Mouse (Mus musculus): Measurements from ENCODE around the gene Itga4.

The Itga4 gene

DNA sequence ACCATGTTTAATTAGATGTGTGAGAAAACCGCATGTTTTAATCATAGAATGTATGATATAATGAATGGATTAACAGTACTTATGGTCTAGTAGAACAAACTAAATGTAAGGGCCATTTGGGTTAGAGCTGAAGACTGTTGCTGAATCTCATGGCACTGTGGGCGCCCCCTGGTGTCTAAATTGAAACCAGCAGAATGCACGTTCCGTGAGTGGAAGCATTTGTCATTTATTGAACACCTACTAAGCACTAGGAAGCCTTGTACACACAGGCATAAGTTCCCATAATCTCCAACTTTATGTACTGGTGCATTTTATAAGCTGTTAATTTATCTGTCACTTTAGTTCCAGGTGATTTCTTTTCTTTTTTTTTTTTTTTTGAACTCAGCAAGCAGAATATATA, 10.4 kb downstream of the Itga4 start:
- in situ Hi-C loops (cut with MseI, MboI): loop anchor here (25.0 kb wide), 2 partner anchors 303 to 1228 kb away; no protein-coding TSS in a partner anchor

DNA sequence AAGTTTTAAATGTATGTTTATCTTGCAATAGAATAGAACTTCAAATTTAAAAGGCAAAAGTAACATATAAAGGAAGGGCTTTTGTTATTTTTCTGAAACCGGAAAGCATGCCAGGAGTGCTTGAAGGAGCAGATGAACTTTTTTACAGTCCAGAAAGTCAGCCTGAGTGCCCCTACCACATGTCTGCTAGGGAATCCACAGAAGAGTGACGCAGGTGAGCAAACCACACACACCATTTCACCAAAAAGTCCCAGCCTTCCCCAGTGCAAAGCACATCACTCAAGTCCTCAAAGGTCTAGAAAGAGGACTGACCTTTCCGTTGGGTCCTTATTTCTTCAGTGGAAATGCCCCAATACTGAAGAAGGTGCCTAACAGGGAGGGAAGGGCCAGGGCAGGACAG, 11.3 kb downstream of the Itga4 start:
- in situ Hi-C loops (cut with MseI, MboI): loop anchor here (25.0 kb wide), 2 partner anchors 304 to 1229 kb away; no protein-coding TSS in a partner anchor

DNA sequence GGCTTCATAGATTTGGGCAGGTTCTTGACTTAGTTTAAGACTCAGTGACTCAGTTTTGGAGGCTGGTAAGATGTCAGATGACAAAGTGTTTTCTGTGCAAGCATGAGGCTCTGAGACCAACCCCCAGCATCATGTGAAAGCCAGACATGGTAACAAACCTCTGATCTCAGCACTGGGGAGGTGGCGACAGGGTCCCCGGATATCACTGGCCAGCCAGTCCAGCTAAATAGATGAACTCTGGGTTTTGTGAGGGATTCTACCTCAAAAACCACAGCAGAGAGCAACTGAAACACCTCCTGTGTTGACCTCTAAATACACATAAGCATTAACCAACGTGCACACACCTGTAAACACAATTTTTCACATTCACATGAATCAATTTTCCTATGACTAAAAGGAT, 12.0 kb downstream of the Itga4 start:
- in situ Hi-C loops (cut with MseI, MboI): loop anchor here (25.0 kb wide), 2 partner anchors 305 to 1230 kb away; no protein-coding TSS in a partner anchor

DNA sequence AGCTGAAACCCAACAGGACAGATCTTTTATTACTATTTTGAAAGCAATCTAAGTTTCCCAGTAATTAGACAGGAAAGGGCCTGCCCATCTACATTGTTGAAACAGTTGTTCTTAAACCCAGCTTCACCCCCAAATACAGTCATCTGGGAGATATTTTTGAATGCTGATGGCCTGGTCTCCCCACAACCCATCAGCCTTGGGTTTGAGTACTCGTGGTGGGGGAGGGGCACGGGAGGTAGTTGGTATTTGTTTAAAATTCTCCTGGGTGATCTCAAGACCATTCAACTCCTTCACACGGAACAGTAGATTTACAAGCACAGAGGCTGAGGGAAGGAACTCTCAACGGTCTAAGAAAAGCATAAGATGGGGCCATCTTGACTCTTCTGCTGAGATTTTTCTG, 13.6 kb downstream of the Itga4 start:
- in situ Hi-C loops (cut with MseI, MboI): loop anchor here (25.0 kb wide), 2 partner anchors 307 to 1232 kb away; no protein-coding TSS in a partner anchor

DNA sequence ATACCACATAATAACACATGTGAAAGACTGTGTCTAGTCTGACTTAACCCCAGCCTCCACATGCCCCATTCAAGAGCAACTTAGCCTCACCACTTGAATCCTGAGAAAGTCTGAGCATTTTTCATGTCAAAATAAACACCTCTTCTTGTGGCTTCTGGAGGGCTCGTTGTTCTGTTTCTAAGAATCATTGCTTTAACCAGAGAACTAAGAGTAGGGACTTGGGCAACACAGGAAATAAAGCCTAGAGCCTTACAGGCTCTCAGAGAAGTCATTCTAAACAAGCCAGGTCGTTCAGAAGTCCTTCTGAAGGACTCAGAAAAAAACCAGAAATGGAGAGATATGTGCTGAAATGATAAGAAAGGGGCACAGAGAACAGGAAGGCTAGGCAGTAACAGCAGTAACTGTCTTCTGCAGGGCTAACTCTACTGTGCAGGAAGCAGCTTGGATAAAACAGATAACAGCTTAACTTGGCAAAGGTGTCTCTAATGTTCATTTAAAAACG, 14.9 kb downstream of the Itga4 start:
- in situ Hi-C loops (cut with MseI, MboI): loop anchor here (25.0 kb wide), 2 partner anchors 308 to 1233 kb away; no protein-coding TSS in a partner anchor

DNA sequence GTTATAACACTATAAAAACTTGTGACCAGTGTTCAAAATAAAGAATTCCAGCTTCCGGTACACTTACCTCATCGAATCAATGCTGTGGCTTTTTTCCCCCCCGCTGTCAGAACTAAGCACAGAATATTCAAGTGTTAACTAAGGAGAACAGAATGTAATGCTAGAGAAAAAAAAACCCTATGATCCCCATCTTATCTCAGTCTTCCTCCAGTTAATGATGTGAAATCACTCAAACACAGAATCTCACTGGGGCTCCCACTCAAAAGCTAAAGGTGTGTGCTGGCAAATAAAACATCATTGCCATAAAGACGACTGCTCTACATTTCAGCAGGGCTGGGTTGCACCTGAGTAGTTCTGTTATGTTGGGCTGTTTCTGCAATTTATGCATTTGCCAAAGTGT, 16.6 kb downstream of the Itga4 start:
- in situ Hi-C loops (cut with MseI, MboI): loop anchor here (25.0 kb wide), 2 partner anchors 310 to 1235 kb away; no protein-coding TSS in a partner anchor

DNA sequence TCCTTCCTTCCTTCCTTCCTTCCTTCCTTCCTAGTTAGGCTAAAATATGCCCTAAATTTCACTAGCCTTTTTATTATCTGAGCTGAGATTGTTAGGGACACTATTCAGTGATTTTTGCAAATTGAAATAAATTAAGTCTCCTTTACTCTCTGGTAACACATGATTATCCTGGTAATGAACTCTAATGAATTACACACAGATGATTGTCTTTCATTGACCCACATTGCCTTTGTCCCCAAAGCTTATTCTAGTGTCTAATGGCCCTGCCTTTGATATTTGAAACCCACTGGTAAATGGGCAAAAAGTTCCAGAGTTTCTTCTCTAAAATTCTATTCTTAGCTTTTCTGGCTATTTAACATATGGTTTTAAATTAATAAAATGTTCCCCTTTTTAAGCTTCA, 23.4 kb downstream of the Itga4 start:
- in situ Hi-C loops (cut with MseI, MboI): no loop called here

DNA sequence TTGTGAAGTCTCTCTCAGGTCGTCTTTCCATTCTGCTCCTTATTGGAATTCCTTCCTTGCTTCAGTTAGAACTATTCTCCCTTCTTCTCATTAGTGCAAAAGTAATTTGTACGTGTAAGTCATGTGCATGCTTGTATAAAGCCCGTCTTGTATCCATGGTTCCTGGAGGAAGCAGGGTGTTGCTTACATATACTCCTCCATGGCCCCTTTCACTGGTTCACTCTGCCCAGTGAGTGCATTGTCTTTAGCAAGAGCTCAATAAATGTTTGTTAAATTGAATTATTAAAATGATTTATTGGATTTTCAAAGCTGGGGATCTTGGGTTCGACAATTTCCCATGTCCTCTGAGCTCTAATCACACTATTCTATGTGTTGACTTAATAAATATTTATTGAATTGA, 29.0 kb downstream of the Itga4 start:
- in situ Hi-C loops (cut with MseI, MboI): no loop called here

DNA sequence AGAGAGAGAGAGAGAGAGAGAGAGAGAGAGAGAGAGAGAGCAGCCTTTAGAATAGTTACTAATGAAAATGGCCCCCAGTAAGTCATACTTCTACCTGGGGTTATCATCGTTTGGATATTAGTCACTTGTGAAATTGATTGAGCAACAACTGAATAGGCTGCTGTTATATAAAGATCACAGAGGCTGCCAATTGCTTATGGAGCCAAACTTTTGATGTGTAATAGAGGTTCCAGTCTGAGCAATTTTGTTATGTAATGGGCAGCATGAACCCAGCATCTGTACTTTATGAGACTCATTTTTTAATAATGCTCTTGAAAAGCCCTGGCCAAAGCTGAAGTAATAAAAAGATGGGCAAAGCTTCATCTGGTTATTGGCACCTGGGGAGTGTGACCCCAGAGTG, 34.9 kb downstream of the Itga4 start:
- in situ Hi-C loops (cut with MseI, MboI): no loop called here

DNA sequence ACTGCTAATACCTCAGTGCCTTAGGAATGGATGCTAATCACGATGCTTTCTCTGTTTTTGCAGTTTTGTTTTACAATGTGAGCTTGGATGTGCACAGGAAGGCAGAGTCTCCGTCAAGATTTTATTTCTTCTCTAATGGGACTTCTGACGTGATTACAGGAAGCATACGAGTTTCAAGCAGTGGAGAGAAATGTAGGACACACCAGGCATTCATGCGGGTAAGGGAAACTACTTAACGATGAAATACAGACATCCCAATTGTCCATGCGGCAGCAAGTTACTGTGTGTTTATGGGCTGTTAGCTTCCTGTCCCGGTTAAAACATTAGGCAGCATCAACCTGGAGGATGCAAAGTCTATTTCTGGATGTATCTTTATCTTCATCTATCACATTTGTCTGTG, 36.7 kb downstream of the Itga4 start:
- in situ Hi-C loops (cut with MseI, MboI): no loop called here

DNA sequence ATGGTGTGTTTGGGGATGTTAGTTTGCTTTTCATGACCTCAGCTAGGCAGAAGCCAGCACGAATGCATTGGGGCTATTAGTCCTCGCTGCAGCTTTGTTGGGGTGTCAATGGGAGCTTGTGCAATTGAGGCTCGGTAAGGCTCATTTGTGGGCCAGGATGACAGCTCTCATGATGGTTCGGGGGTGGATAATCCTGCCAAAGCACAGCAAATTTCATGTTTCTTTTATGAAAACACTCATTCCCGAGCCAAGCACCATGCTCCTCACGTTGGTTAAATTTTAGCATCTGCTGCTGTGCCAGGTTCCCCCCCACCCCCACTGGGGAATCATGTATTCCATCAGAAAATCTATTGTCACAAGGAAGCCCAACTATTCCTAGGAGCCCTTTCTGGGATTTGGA, 37.2 kb downstream of the Itga4 start:
- in situ Hi-C loops (cut with MseI, MboI): no loop called here

DNA sequence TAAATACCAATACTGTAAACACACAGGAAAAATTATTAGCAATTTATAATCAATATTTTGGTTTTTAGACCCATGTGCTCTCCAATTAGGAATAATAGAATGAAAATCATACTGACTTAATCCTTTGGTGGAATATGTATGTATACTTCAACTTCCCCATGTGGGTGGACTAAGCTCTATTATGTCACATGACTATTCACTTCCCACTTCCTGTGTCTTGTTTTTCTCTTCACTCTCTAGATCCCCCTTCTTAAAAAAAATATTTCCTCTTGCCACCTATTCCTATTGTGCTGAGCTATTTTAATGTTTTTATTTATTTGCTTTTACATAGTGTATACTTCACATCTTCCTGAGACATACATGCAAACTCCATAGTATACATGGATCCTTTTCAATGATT, 47.2 kb downstream of the Itga4 start:
- in situ Hi-C loops (cut with MseI, MboI): no loop called here

DNA sequence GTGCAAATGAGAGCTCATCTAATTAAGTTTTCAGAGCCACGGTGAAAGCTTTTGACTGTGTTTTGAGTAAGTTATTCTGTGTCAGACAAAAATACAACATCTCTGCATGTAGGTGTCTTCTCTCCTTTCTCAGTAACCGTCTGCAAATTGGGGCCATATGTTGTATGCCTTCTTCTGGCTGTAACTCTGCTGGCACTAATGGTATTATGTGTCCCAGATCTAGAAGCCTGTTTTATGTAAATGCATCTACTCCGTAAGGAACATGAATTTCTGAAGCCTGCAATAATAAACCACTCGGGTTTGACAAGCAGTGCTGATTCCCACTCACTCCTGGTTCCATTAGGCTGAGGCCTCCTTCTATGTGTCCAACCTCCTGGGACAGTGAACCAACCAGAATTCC, 52.3 kb downstream of the Itga4 start:
- in situ Hi-C loops (cut with MseI, MboI): no loop called here

DNA sequence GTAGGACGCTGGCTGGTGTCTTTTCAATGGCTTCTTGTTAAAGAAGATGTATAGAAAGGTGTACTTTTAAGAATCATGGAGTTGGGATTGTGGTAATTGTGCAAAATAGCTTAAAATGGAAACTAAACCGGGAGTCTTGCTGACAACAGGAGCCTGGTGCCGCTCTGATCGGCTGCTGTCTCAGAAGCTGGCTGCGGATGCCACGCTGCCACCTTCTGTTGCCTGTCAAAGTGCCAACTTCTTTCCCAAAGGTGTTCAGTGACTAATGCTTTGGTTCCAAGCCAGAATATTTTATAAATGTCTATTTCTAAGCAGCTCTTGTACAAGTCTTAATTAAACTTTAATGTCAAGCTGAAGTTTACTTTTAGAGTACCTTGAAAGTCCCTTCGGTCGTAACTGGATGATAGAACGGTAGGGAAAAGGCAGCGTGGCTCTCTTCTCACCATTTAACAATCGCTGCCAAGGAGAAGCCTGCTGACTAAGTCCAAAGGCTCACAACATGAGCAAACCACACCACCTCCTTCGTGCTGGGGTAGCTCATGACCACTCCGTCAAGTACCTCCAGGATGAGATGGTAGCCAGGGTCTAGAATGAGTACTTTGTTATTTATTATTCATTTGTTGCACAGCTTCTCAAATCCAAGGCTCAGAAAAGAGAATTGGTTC, 54.4 kb downstream of the Itga4 start:
- in situ Hi-C loops (cut with MseI, MboI): no loop called here

DNA sequence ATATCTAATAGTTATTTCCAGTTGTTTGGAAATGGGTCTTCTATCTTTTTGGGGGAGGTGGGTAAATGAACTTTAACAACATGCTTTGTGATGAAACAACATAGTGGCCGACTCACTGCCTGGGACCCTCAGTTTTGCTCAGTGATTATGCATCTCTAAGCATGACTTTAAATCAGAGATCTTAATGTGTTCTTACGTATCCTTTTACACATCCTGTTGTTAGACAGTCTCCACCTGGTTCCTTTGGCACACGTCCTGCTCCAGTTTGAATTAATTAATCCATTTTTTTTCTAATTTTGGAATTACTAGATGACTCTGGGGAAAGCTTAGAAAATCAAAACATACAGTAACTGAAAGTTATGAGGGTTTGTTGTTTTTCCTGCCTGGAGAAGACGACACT, 57.3 kb downstream of the Itga4 start:
- in situ Hi-C loops (cut with MseI, MboI): no loop called here

DNA sequence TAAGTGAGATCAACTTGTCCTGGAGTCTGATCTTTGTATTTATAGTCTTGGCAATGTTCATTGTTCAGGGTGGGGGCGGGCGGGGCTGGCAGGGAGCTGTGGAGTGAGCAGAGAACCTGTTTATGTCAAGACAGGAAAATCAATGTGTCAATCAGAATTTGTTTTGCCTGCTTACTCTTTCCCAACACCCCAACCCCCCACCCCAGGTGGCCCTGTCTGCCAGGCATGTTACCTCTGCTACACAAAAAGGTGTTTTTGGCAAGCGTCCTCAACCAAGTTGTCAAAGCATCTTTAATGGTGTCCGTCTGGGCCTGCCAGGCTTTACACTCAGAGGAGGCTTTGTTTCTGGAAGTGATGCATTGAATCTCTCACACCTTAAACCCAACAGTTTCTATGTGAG, 59.9 kb downstream of the Itga4 start:
- in situ Hi-C loops (cut with MseI, MboI): no loop called here

DNA sequence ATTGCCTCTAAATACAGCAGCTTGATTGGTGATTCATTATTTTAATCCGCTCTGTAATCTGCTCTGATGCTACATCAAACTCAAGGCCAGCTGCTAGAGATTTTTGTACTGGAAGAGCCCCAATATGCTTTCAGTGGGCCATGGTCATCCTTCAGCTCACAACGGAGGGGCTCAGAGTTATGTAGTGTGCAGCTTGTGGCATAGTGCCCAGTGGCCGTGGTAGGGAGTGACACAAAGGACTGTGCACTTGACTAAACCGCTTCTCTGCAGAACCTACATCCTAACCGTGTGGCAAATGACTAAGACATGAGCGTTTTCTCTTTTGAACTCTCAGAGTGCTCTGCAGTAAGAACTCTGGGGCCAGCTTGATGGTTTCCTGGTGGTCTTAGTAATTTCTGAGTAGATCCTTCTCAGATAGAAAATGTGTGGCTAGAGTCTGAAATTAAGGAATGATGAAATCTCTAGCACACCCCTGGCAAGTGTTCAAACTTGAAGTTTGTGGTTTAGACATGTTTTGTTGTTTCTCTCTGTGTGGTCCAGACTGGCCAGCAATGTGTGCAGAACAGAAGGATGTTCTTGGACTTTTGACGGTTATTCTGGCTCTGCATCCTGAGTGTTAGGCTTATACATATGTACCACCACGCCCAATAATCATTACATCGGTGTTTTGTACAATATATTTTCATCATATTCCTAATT, 61.1 kb downstream of the Itga4 start:
- in situ Hi-C loops (cut with MseI, MboI): no loop called here

DNA sequence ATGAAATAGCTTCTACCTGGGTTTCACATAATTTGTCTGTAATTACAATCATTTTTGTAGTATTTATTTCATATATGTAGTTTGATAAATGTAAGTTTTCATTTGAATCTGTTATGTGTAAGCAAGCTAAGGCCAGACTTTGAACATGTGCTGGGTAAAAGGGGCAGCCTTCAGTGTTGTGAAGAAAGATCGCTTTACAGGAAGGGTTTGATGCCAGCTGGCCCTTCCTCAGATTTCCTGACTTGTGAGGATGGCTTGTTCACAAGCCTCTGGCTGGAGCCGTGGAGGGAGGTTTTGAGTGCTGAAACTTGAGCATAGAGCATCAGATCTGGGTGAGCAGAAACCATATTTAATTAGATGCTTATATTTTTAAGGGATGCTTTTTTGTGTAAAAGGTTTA, 72.9 kb downstream of the Itga4 start:
- in situ Hi-C loops (cut with MseI, MboI): no loop called here

DNA sequence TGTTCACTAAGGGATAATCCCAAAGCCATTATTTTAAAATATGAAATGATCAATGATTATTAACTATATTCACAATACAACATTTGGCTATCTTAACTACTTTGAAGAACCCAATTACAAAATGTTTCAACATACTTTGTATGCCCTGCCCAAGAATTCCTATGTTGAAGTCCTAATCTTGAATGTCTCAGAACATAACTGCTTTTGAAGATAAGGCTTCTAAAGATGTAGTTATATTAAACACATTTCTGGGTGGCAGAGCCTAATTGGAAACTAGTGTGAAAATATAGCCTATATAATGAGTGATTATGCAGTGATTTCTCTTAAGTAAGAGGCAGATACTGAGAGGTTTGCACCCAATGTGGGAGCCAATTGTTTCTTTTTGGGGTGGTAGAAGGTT, 79.4 kb downstream of the Itga4 start:
- in situ Hi-C loops (cut with MseI, MboI): no loop called here

DNA sequence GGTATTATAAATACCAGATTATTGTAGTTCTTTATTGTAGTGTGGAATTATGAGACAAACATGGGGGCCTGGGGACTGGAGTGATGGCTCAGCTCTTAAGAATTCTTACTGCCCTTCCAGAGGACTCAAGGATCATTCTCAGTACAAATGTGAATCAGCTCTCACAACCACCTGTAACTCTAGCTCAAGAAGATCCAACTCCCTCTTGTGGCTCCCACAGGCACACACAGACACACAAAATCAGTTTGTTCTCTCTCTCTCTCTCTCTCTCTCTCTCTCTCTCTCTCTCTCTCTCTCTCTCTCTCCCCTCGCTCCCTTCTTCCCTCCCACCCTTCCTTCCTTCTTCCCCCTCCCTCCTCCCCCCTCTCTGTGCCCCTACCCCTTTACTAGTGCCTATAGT, 80.9 kb downstream of the Itga4 start:
- in situ Hi-C loops (cut with MseI, MboI): no loop called here

DNA sequence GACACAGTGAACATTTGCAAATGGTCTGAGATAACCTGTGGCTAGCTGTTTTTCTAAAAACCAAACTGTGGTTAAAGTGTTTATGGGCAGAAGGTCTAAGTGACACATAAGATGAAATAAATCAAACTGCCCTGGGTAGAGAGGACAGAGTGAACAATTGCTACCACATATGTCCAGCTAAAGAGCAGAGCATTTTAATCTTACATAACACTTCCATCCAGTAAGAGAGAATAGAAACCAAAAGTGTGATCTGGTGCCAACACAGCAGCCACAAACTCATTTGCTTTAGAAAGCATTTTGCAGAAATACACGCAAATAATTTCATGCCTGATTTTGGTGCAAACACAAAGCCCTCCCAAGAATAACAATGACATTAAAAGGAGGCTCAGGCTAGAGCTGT, 83.8 kb downstream of the Itga4 start:
- in situ Hi-C loops (cut with MseI, MboI): no loop called here

DNA sequence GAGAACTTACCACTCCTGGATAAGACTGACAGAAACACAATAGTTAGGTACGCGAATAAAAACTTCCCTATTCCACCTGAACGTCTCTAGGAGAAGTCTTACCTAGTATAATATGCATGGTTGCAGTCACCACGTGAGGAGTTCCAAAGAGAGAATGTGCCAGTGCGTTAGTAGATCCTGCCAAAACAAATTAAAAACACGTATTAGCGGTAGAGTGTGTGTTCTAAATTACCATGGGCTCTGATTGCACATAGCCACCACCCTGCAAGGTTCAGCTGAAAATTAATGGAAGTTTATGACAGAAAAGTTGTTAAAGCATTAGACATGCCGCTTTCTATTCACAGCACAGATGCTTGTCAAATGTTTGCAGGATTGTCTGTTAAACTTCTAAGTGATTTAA, 87.9 kb downstream of the Itga4 start:
- in situ Hi-C loops (cut with MseI, MboI): no loop called here
